Mouse (Mus musculus): Measurements from ENCODE around the gene Pef1. TPM values are rescaled to one million over a fixed set of nuclear protein-coding genes. Genes with fewer than 3 reads are reported as not detected.

Pef1 gene
- polyA plus RNA-seq, 1 experiment, result 55.6 TPM

DNA sequence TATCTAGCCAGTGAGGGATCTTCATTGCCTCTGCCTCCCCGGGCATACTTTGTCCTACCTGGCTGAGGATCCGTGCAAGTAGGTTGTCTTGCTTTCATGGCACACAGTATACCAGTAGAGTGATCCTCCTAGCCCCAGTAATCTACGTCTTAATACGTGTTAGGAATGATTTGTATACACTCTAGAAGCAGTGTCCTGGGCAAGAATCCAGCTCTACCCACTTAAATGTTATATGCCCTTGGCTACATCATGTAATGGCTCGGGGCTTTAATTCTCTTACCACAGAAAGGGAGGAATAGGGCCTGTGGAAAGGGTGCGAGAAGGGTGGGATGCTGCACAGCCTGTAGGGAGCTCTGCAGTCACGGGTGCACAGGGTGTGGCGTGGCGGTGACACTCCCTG is 7.3 kb downstream of the Pef1 start:
- Histone ChIP-seq H3K4me1 (ENCODE audit: control insufficient read depth, insufficient read depth, low read length) (peaks cover 6% of the 10 kb centered on the region), H3K4me3 (ENCODE audit: control insufficient read depth, low read depth, low read length) (no peak overlapping the region; the same call in 1 of the 2 replicates), H3K36me3 (ENCODE audit: control insufficient read depth, insufficient read depth, low read length) (peaks cover 1% of the 10 kb centered on the region), H3K27ac (ENCODE audit: control insufficient read depth, insufficient read depth, low read depth, low read length) (no peak overlapping the region), H3K27me3 (ENCODE audit: control insufficient read depth, insufficient read depth, low read length) (no peaks in the 10 kb centered on the region)
- TF ChIP-seq CTCF (IDR thresholded peaks at IDR 0.05; ENCODE audit: control insufficient read depth, insufficient read depth, insufficient replicate concordance, low read depth, low read length) (no peak), POLR2A (IDR thresholded peaks at IDR 0.05; ENCODE audit: control insufficient read depth, low read depth, low read length) (no peak)

DNA sequence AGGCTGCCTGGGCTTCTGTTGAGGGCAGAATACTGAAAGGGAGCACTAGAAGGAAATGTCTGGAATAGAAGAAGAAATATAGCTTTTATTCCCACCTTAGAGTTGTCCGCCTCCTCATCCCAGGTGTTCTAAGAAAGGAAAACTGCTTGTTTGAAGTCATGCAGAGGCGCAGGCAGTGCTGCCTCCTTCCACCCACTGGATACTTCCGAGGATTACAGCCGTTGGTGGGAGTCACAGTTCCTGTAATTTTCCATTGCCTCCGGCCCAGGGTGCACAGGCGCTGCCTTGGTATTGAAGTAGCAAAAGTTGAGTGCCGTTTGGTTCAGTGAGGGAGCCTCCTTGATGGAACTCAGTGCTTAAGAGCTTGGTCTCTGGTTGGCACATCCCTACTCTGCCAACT is 7.7 kb downstream of the Pef1 start:
- no peak for TF ChIP-seq CTCF (IDR thresholded peaks at IDR 0.05; ENCODE audit: control insufficient read depth, insufficient read depth, insufficient replicate concordance, low read depth, low read length)
- no peak for TF ChIP-seq POLR2A (IDR thresholded peaks at IDR 0.05; ENCODE audit: control insufficient read depth, low read depth, low read length)
- Histone ChIP-seq H3K4me3 (ENCODE audit: control insufficient read depth, low read depth, low read length) (no peak overlapping the region), H3K27me3 (ENCODE audit: control insufficient read depth, insufficient read depth, low read length) (no peaks in the 10 kb centered on the region), H3K4me1 (ENCODE audit: control insufficient read depth, insufficient read depth, low read length) (peaks cover 6% of the 10 kb centered on the region), H3K36me3 (ENCODE audit: control insufficient read depth, insufficient read depth, low read length) (peaks cover 1% of the 10 kb centered on the region), H3K27ac (ENCODE audit: control insufficient read depth, insufficient read depth, low read depth, low read length) (no peak overlapping the region)

DNA sequence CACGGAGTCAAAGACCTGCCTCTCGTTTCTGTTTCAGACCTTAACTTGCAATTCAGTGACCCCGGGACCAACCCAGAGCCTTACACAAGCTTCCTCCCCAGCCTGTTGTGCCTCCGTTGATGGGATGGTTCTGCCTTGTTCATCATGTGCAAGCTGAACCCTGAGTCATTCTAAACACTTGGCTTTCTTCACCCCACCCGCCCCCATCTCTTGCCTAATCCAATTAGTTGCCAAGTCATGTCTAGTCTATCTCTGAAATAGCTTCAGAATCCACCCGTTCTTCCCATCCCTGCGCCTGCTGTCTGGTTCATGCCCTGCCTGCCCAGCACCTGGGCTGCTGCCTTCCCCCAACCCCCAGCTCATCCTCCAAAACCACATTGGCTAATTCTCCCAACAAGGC is 9.9 kb downstream of the Pef1 start:
- Histone ChIP-seq H3K36me3 (ENCODE audit: control insufficient read depth, insufficient read depth, low read length) (peaks cover 1% of the 10 kb centered on the region), H3K27me3 (ENCODE audit: control insufficient read depth, insufficient read depth, low read length) (no peaks in the 10 kb centered on the region), H3K4me1 (ENCODE audit: control insufficient read depth, insufficient read depth, low read length) (peaks cover 4% of the 10 kb centered on the region)

DNA sequence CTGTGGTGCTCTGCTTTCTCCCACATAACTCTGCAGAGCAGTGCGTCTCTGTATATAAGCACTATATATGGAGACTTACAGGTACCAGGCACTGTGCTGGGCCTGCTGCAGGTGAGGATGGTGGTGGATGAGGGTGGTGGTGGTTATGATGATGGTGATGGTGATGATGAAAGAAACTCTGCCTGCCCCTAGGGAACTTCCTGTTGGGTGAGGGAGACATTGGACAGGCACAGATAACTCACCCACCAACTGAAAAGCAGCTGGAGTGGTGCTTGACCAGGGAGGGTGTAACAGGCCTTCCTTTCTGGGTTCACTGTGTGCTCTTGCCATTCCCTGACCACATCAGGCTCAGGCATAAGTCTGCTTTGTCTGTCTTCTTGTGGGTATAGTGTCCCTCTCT is 10.4 kb downstream of the Pef1 start:
- H3K4me1 ChIP-seq (ENCODE audit: control insufficient read depth, insufficient read depth, low read length), result peaks cover 4% of the 10 kb centered on the region
- peaks cover 1% of the 10 kb centered on the region for H3K36me3 ChIP-seq (ENCODE audit: control insufficient read depth, insufficient read depth, low read length)
- H3K4me3 ChIP-seq (ENCODE audit: control insufficient read depth, low read depth, low read length), result no peak overlapping the region
- TF ChIP-seq POLR2A (IDR thresholded peaks at IDR 0.05; ENCODE audit: control insufficient read depth, low read depth, low read length) (no peak), CTCF (IDR thresholded peaks at IDR 0.05; ENCODE audit: control insufficient read depth, insufficient read depth, insufficient replicate concordance, low read depth, low read length) (no peak)
- no peaks in the 10 kb centered on the region for H3K27me3 ChIP-seq (ENCODE audit: control insufficient read depth, insufficient read depth, low read length)
- no peak overlapping the region for H3K27ac ChIP-seq (ENCODE audit: control insufficient read depth, insufficient read depth, low read depth, low read length)

More for the DNA sequence above, 9.9 kb downstream of the Pef1 start:
- TF ChIP-seq POLR2A (IDR thresholded peaks at IDR 0.05; ENCODE audit: control insufficient read depth, low read depth, low read length), result no peak
- TF ChIP-seq CTCF (IDR thresholded peaks at IDR 0.05; ENCODE audit: control insufficient read depth, insufficient read depth, insufficient replicate concordance, low read depth, low read length), result no peak
- Histone ChIP-seq H3K4me3 (ENCODE audit: control insufficient read depth, low read depth, low read length) (no peak overlapping the region), H3K27ac (ENCODE audit: control insufficient read depth, insufficient read depth, low read depth, low read length) (no peak overlapping the region)

- H3K27me3 ChIP-seq (ENCODE audit: control insufficient read depth, insufficient read depth, low read length), result no peaks in the 10 kb centered on the region
- H3K4me1 ChIP-seq (ENCODE audit: control insufficient read depth, insufficient read depth, low read length), result no peaks in the 10 kb centered on the region; the same call in 1 of the 2 replicates
- peaks cover 3% of the 10 kb centered on the region for H3K36me3 ChIP-seq (ENCODE audit: control insufficient read depth, insufficient read depth, low read length)
- TF ChIP-seq CTCF (IDR thresholded peaks at IDR 0.05; ENCODE audit: control insufficient read depth, insufficient read depth, insufficient replicate concordance, low read depth, low read length), result no peak
- TF ChIP-seq POLR2A (IDR thresholded peaks at IDR 0.05; ENCODE audit: control insufficient read depth, low read depth, low read length), result no peak
- H3K27ac ChIP-seq (ENCODE audit: control insufficient read depth, insufficient read depth, low read depth, low read length), result no peak overlapping the region
- no peak overlapping the region for H3K4me3 ChIP-seq (ENCODE audit: control insufficient read depth, low read depth, low read length)
These were observed 18.4 kb downstream of the Pef1 start for GRCm38 (mm10) chr4:130120752-130121151.

- no peak for TF ChIP-seq POLR2A (IDR thresholded peaks at IDR 0.05; ENCODE audit: control insufficient read depth, low read depth, low read length)
- no peak for TF ChIP-seq CTCF (IDR thresholded peaks at IDR 0.05; ENCODE audit: control insufficient read depth, insufficient read depth, insufficient replicate concordance, low read depth, low read length)
- Histone ChIP-seq H3K27me3 (ENCODE audit: control insufficient read depth, insufficient read depth, low read length) (no peaks in the 10 kb centered on the region), H3K27ac (ENCODE audit: control insufficient read depth, insufficient read depth, low read depth, low read length) (no peak overlapping the region), H3K4me3 (ENCODE audit: control insufficient read depth, low read depth, low read length) (no peak overlapping the region), H3K36me3 (ENCODE audit: control insufficient read depth, insufficient read depth, low read length) (peaks cover 3% of the 10 kb centered on the region), H3K4me1 (ENCODE audit: control insufficient read depth, insufficient read depth, low read length) (no peaks in the 10 kb centered on the region; the same call in 1 of the 2 replicates)
These were observed 19.2 kb downstream of the Pef1 start for GRCm38 (mm10) chr4:130121560-130121959.

DNA sequence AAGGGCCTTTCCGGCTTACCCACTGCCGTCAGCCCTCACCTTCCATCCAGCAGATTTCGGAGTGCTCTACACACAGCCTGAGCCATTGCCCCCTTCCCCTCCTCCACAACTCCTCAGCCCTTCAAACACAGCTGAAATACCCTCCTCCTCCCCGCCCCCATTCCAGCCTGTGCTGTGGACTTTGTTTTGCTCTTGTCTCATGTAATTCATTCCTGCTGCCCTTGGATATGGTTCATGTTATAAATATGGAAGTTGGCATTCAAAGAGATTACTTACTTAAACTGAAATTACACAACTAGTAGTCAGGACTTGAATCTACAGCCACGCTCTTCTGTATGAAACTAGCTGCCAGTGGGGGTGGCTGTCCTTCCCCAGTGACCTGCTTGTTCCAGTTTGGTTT is 20.7 kb downstream of the Pef1 start:
- Histone ChIP-seq H3K27me3 (ENCODE audit: control insufficient read depth, insufficient read depth, low read length) (no peaks in the 10 kb centered on the region), H3K4me1 (ENCODE audit: control insufficient read depth, insufficient read depth, low read length) (no peaks in the 10 kb centered on the region; the same call in 1 of the 2 replicates), H3K36me3 (ENCODE audit: control insufficient read depth, insufficient read depth, low read length) (peaks cover 3% of the 10 kb centered on the region; the same call in 1 of the 2 replicates), H3K27ac (ENCODE audit: control insufficient read depth, insufficient read depth, low read depth, low read length) (no peak overlapping the region), H3K4me3 (ENCODE audit: control insufficient read depth, low read depth, low read length) (no peak overlapping the region)
- no peak for TF ChIP-seq CTCF (IDR thresholded peaks at IDR 0.05; ENCODE audit: control insufficient read depth, insufficient read depth, insufficient replicate concordance, low read depth, low read length)
- TF ChIP-seq POLR2A (IDR thresholded peaks at IDR 0.05; ENCODE audit: control insufficient read depth, low read depth, low read length), result no peak

DNA sequence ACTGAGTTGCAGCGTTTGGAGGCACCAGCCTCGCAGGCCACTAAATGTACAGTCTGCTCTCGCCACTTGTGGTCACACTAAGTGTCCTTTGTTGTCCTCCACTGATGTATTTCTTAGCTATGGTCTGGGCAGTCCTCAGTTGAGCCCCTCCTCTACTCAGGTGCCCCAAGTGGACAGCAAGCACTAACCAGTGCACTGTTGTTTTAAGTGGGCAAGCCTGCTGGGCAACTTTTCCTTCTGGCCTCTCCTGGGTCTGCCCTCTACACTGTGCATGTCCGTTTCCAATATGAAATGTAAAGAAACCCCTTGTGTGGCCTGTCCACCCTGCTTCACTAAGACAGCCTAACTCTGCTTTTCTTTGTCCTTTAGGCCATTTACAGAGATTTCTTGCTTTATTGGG is 21.8 kb downstream of the Pef1 start:
- Histone ChIP-seq H3K36me3 (ENCODE audit: control insufficient read depth, insufficient read depth, low read length) (peaks cover 3% of the 10 kb centered on the region; the same call in 1 of the 2 replicates), H3K27ac (ENCODE audit: control insufficient read depth, insufficient read depth, low read depth, low read length) (no peak overlapping the region), H3K4me1 (ENCODE audit: control insufficient read depth, insufficient read depth, low read length) (no peaks in the 10 kb centered on the region; the same call in 1 of the 2 replicates), H3K4me3 (ENCODE audit: control insufficient read depth, low read depth, low read length) (no peak overlapping the region), H3K27me3 (ENCODE audit: control insufficient read depth, insufficient read depth, low read length) (no peaks in the 10 kb centered on the region)
- TF ChIP-seq CTCF (IDR thresholded peaks at IDR 0.05; ENCODE audit: control insufficient read depth, insufficient read depth, insufficient replicate concordance, low read depth, low read length) (no peak), POLR2A (IDR thresholded peaks at IDR 0.05; ENCODE audit: control insufficient read depth, low read depth, low read length) (no peak)

Measured in testis, adult 2 months (tissue).